Mouse (Mus musculus): ENCODE measurements around the gene B3galt1.

The B3galt1 gene

GRCm38 (mm10) chr2:67751585-67751984 lies 185.9 kb downstream of the B3galt1 start:
- DNase-seq = no peak

DNA sequence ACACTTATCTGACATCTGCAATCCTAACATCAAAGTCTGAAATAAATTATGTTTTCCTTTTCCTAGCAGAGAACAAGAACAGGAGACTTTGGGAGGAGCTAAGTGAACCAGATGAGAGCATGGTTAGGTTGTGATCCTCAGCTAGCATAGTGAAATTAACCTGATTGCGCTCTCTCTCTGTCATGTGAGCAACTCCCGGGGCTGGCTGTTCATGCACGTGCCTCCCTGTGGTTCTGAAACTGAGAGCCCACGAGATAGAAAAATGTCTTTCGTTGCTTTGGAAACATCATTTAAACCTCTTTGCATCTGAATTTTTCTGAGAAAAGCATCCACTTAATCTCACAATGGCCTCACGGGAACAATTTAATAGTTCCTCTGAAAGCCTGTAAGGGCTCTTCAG lies 190.8 kb downstream of the B3galt1 start:
- no peak for DNase-seq

- DNase-seq = no peak
These were observed 221.9 kb downstream of the B3galt1 start for GRCm38 (mm10) chr2:67787536-67787935.

- DNase-seq = no peak
These were observed 231.9 kb downstream of the B3galt1 start for GRCm38 (mm10) chr2:67797561-67797960.

- no peak for DNase-seq
These were observed 234.3 kb downstream of the B3galt1 start for GRCm38 (mm10) chr2:67799981-67800380.

DNA sequence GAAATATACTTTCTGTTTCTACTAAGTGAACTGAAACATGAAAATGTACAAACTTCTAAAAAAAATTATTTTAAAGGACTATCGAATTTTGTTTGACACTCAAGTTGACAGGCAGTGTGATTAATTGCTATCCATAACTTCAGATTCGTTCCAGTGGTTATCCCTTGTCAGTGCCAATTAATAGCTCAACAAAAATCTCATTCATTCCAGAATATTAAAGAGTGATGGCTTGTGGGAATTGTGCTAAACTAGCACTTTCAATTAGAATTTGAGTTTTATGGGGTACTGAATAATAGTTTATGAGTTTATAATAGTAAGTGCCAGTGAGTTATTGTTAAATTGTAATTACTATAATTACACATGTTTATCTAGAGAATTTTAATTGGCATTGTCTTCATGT lies 250.5 kb downstream of the B3galt1 start:
- DNase-seq = no peak

GRCm38 (mm10) chr2:67818014-67818413 lies 252.3 kb downstream of the B3galt1 start:
- DNase-seq = no peak

DNA sequence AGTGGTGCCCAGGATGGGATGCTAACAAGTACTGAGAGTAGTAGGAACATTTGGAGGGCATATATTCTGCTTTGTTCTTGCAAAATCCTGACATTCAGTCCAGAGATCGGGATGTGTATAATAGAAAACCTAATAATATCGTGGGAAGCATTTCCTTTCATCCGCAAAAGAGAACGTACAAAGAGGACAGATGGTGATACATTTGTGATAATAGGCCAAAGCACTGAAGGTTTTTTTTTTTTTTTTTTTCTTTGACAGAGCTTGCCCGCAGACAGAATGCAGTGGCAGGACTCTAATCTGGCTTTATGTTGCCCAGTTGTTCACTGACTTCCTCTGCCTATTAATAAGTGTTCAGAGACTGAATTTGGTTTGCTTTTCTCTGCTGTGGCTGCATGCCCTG lies 256.7 kb downstream of the B3galt1 start:
- no peak for DNase-seq

DNA sequence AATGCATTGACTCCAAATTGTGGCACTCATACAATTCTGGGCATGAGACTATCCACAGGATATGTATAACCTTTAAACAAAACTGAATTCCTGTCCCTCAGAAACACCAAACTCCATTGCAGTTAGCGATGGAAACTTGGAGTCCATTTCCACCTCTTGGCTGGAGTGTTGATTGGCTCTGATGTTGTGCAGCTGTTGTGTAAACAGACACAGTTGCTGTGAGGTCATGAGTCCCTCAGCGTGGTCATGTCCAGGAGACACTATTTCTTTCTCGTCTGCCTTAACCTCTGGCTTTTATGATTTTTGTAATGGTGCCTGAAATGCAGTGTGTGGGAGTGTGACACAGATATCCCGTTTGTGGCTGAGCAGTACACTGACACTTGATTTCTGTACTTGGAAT lies 262.0 kb downstream of the B3galt1 start:
- no peak for DNase-seq

- DNase-seq = no peak
These were observed 263.6 kb downstream of the B3galt1 start for GRCm38 (mm10) chr2:67829055-67829915.

GRCm38 (mm10) chr2:67847806-67848205 lies 282.1 kb downstream of the B3galt1 start:
- DNase-seq = no peak

- no peak for DNase-seq
These were observed 285.1 kb downstream of the B3galt1 start for GRCm38 (mm10) chr2:67850725-67851124.

DNA sequence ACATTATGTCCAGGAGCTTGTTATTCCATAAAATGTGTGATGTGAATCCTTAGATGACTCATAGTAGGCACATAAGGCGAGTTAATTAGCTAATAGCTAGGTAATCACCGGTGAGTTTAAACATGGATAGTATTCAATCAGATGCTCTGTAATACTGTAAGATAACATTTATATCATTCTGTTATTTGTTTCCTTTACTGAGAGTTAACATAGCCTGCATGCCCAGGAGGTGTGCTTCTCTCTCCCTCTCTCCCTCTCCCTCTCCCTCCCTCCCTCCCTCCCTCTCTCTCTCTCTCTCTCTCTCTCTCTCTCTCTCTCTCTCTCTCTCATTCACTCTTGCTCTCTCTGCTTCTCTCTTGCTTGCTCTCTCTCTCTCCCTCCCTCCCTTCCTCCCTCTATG lies 292.7 kb downstream of the B3galt1 start:
- no peak for DNase-seq

- DNase-seq = no peak
These were observed 293.3 kb downstream of the B3galt1 start for GRCm38 (mm10) chr2:67859004-67859403.

DNA sequence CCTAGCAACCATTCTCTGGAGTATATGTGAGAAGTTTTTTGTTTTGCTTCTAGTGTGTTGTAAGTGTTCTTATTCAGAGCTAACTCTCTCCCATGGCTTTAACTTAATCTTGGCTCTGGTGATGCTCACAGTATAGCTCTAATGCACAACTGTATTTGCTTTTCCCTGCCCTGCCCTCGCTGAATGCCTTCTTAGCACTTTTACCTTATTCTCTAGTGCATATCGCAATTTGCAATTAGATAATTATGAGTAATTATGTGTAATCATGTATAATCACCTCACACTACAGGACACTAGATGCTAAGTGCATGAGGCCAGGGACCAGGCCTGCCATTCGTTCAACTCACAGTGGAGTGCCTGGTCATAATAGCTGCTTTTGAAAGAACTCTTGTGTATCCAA lies 307.7 kb downstream of the B3galt1 start:
- no peak for DNase-seq

- no peak for DNase-seq
These were observed 314.2 kb downstream of the B3galt1 start for GRCm38 (mm10) chr2:67879836-67880235.

DNA sequence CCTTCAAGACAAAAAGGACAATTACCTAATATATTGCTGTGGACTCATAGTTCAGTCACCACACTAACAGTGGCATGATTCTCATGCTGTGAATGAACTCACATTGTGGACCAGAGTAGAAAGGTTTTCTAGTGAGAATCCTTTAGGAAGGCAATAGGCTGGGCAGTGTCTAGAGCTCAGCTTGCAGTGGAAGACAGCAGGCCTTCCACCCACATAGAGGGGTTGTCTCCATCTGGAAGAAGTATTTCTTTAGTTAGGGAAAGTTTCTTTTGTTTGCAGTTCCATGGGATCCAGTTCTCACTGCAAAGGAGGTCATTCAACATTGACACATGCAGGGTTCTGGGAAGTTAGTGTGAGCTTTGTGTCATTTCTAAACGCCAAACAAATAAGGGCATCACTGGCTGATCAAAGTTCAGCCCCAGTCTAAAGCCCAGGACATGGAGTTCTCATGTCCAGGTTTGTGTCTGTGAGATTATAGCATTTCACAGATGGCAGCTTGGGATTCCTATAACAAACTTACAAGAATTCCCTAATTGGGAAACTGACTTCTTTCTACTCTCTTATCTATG lies 316.1 kb downstream of the B3galt1 start:
- no peak for DNase-seq

DNA sequence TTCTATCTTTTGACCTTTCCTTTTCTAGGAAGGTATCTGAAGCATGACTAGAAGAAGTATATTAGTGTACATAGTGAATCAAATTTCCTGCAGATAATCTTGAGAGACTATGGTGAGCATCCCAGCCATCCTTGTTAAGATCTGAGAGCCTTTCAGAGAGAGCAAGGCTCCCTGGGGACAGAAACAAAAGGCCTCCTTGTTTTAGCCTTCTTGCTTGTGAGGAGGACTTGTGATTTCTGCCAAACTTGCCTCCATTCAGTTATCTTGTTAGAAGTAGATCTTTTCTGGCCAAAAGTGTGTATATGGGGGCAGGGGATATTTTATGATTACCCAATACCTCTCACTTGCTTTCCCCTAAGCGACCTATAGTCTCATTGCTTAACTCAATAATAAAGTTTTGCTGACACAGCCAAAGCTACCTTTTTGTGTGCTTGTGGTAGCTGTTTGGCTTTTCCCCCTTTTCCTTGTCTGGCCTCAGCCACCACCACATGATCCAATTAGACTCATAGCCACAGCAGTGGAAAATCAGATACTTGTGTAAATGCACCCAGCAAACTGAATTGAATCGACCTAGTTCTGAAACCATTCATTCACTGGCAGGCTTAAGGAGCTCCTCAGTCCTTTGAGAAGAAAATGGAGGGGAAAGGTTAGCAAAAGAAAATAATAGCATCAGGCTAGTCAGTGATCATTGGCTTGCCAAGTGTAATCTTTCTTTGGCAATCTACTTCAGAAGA lies 332.5 kb downstream of the B3galt1 start:
- DNase-seq = no peak

GRCm38 (mm10) chr2:67901574-67901973 lies 335.9 kb downstream of the B3galt1 start:
- no peak for DNase-seq

DNA sequence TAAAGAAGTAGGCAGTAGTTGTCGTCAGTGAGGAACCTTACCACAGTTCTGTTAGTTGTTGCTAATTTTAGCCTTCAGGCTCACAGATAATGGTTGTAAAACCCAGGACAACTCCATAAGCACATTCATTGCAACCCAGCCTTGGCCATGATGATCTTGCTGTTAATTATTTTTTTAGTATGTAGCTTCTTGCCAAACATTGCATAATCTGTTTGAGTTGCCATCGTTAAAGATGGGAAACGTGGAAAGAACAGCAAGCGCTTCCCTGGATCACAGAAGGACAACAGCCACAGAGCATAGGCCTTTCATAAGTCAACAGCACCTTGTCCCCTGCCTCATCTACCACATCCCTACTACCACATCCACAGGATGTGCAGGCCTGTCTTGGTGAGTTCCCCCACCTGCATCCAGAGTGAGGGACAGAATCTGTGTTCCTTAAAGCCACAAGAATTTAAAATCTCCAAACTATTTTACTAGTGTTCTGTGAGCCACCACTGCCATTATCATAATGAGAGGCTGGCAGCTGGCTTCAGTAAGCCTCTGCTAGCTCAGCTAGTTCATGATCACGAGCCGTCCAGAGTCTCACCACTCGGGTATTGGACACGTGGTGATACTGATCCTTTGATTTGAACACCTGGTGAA lies 337.1 kb downstream of the B3galt1 start:
- DNase-seq = no peak

- DNase-seq = no peak
These were observed 338.1 kb downstream of the B3galt1 start for GRCm38 (mm10) chr2:67903769-67904168.

DNA sequence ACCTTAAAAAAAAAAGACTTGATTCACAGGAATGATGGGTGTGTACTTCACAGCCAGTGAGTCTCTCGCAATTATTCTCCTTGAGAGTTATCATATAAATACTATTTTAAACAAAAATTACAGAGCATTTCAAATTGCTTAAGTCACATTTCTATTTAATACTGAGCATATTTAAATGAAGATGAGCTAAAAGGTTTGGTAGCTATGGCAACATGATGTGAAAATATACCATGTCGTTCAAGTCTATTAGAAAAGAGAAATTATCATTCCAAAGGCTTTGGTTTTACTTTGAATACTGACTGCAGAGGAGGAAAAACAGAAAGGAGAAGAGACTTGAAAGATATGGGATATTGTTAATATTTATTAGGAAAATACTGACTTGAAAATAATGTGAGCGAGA lies 366.3 kb downstream of the B3galt1 start:
- DNase-seq = no peak

DNA sequence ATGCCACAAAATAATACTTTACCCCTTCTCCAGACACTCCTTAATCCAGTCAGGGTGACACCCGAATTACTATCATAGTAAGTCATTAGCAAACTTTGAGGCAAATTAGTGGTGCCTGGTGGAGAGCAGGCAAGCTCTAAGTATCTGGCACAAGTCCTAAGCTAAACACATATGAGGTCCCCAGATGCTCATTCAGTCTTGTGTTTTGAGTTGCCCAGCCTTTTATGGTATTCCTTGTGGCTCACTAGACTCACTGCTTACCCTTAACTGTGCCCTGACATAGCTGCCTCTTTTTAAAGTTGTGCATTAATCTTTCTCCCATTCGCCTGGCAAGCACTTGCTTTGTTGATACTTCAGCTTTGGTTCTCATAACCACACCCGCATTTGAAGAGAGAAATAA lies 382.7 kb downstream of the B3galt1 start:
- DNase-seq = no peak

All from cerebellum, adult 11-12 months (tissue).